ENCODE assay signal across 24 mouse cellular contexts in genomic region chr6:122606661-122607060, GRCm38 (mm10). TPM values are rescaled to one million over a fixed set of nuclear protein-coding genes. Genes with fewer than 3 reads are reported as not detected.
"Had no signal": no experiment of that assay in that cellular context is flagged by ENCODE, and none has a peak within 500 bp of the region (broad histone marks: within the 10 kb centered on the region; RNA-seq: fewer than 3 reads in every experiment).

No protein-coding gene starts in this region.

- H3K4me3 ChIP-seq: megakaryocyte, embryonic 14.5 days; midbrain, embryonic 12.5 days; midbrain, embryonic 15.5 days; neural tube, embryonic 12.5 days had no signal

- DNase-seq: lung, adult 18-20 months; lung, embryonic 14.5 days; lung, postnatal 10 days; lung, postnatal 4 days; right cerebral cortex, adult 18-20 months; right cerebral cortex, postnatal 25 days; right cerebral cortex, postnatal 4 days; spleen, adult 18-20 months; thymus, adult 18-20 months; thymus, postnatal 14 days; thymus, postnatal 36 days had no signal

- H3K9ac ChIP-seq: lung, embryonic 14.5 days; midbrain, embryonic 12.5 days; midbrain, embryonic 15.5 days; neural tube, embryonic 12.5 days had no signal

- H3K27me3 ChIP-seq: megakaryocyte, embryonic 14.5 days; midbrain, embryonic 12.5 days; midbrain, embryonic 15.5 days; neural tube, embryonic 12.5 days had no signal

- H3K4me2 ChIP-seq: lung, embryonic 14.5 days; midbrain, embryonic 12.5 days; midbrain, embryonic 15.5 days; neural tube, embryonic 12.5 days had no signal

- H3K4me1 ChIP-seq: neural tube, embryonic 12.5 days had no signal

- H3K27ac ChIP-seq: midbrain, embryonic 12.5 days; midbrain, embryonic 15.5 days; neural tube, embryonic 12.5 days had no signal

- ATAC-seq: midbrain, embryonic 15.5 days had no signal

- H3K9me3 ChIP-seq: megakaryocyte, embryonic 14.5 days; midbrain, embryonic 12.5 days; midbrain, embryonic 15.5 days; neural tube, embryonic 12.5 days had no signal

- H3K36me3 ChIP-seq: midbrain, embryonic 12.5 days; midbrain, embryonic 15.5 days; neural tube, embryonic 12.5 days had no signal

RNA-seq across cellular contexts. Expression of gene Gdf3, which starts 3.2 kb away (rescaled TPM):
- total RNA-seq: midbrain, postnatal 0 days had no signal
- polyA plus RNA-seq: lung, embryonic 14.5 days; midbrain, embryonic 12.5 days; midbrain, embryonic 15.5 days; midbrain, postnatal 0 days; neural tube, embryonic 12.5 days; neural tube, embryonic 14.5 days; small intestine, adult 2 months; stomach, embryonic 14.5 days had no signal

RNA-seq across cellular contexts. Expression of gene Dppa3, which starts 19.5 kb away (rescaled TPM):
- total RNA-seq: midbrain, postnatal 0 days; monocyte, adult 5-6 weeks; neutrophil, adult 5-6 weeks had no signal
- polyA plus RNA-seq: liver, embryonic 16.5 days; lung, embryonic 14.5 days; midbrain, embryonic 12.5 days; midbrain, embryonic 15.5 days; midbrain, postnatal 0 days; neural tube, embryonic 12.5 days; neural tube, embryonic 14.5 days; small intestine, adult 2 months; stomach, embryonic 14.5 days; stomach, embryonic 16.5 days had no signal

RNA-seq across cellular contexts. Expression of gene Aicda, which starts 53.1 kb away (rescaled TPM):
- total RNA-seq: monocyte, adult 5-6 weeks had no signal
- polyA plus RNA-seq: liver, embryonic 16.5 days; lung, embryonic 14.5 days; lung, embryonic 16.5 days; midbrain, embryonic 12.5 days; stomach, embryonic 14.5 days had no signal
